Mouse (Mus musculus): ENCODE results near the gene Elavl2.

DNA sequence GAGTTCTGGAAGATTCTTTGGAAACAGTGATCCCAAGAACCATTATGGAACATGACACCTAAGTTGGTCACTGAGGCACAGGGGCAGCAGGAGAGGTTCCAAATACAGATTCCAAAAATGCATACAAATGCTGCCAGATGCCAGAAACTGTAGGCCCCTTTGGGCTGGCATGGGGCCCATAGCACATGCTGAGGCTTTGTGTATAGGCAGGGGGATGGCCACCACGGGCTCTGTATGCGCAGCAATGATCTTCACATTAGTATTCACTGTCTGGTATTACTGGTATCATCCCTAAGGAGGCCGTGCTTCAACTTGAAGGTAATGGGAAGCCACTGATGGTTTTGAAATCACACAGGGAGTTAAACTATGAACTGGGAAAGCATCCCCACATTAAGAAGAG, 181.3 kb downstream of the Elavl2 start:
- TF ChIP-seq CTCF (IDR thresholded peaks at IDR 0.05; ENCODE audit: insufficient read depth, low read depth, low read length) (no peak), POLR2A (IDR thresholded peaks at IDR 0.05; ENCODE audit: insufficient read depth, low read depth, low read length) (no peak)

Data from olfactory bulb, adult 2 months (tissue).